Mouse (Mus musculus): ENCODE results near the gene Stmn3.

Stmn3 gene

DNA sequence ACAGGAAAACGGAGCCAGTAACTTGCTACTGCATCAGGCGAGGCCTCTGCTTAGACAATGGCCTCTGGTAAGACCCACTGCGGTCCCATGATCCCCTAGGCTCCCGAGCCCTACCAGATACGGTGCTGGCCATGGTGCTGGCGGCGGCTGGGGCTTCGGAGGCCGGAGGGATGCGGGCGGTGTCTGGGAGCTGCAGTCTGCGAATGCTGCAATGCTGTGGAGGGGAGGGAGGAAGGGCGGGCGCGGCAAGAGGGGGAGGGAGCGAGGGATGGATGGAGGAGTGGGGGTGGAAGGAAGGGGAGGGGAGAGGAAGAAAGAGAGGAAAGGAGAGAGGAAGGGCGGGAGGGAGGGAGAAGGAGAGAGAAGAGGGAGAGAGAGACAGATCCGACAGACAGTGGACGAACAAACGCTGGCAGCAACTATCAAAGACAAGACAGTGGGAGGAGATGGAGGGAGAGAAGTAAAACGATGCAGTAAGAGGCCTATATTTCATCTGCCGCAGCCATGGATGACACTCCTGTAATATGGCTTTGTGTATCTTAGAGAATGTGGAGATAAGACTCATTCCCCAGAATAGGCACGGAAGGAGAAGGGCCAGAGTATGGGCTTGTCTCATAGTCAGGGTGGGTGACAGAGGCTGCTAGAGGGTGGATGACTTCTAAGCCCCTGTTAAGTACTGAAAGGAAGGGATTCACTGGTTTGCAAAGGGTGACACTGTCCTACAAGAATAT is at the start of gene Stmn3:
Gene Stmn3, minus strand, starts transcription at position 421 of the 731 bp plus-strand sequence.
- peak; percentile 96 for DNase-seq (ENCODE audit: low read depth, low spot score)

DNA sequence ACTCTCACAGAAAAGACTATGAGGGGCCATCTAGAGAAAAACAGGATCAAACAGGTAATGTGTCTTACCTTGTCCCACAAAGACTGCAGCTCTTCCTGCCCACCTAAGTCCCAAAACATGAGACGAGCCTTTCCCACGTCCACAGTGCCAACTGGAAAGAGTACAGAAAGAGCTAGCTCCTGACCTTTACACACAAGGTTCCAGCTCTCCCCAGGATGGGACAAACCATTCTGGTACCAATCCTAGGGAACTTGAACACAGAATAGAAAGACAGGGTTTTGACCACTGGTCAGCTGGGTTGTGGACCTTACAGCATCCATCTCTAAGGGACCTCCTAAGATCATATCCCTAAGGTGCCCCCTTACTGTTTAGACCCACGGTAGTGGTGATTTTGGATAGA is 49.6 kb upstream of the Stmn3 start:
- DNase-seq (ENCODE audit: low read depth, low spot score): no peak

DNA sequence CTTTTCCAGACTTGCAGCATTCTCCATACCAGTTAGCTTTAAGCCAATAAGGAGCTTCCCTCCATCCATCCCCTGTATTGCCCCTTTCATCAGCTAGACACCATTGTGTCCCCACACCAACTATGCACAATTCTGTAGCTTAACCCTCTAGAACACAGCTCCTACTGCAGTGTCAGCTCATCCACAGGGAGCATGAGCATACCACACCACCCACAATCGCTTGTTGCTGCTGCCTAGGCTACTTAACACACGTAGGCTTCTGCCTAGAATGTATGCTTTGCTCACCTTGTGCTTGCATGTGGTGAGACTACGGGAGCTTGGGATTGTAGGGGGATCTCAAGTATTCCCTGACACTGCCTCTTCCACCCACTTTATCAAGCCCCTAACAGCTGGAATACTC is 42.5 kb upstream of the Stmn3 start:
- peak; percentile 36 for DNase-seq (ENCODE audit: low read depth, low spot score)

DNA sequence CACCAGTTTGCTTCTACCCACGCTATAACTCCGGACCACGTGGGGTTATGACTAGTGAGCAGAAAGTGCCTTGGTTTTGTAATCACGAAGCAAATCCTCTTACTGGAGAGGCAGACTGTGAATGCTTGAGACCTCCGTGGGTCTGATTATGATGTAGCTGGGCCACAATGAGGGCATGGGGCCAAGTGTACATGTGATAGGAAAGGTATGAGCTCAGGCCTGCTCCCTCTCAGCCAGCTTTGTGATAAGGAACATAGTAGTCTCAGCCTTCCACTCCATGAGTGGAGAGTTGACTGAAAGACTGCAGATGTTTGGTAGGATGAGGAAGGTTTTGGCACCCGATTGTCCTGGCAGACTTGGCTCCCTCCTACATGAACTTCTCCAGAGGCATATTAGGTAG is 28.5 kb upstream of the Stmn3 start:
- no peak for DNase-seq (ENCODE audit: low read depth, low spot score)

DNA sequence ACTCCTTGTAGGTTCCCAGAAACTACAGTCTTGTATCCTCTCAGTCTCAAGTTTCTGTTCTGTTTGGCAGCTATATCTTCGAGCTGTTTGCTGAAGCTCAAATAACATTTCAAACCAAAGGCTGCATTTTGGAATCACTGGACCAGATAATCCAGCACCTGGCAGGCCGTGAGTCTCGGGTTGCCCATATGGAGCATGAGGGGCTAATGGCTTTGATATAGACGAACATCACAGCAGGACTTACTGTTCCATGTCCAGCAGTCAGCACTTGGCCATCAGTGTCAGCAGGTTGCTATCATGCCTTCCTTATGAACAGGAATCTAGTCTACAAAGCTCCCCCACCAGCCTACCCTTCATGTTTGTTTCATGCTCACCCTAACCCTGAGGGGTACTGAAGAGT is 26.1 kb upstream of the Stmn3 start:
- peak; percentile 75 for DNase-seq (ENCODE audit: low read depth, low spot score)

DNA sequence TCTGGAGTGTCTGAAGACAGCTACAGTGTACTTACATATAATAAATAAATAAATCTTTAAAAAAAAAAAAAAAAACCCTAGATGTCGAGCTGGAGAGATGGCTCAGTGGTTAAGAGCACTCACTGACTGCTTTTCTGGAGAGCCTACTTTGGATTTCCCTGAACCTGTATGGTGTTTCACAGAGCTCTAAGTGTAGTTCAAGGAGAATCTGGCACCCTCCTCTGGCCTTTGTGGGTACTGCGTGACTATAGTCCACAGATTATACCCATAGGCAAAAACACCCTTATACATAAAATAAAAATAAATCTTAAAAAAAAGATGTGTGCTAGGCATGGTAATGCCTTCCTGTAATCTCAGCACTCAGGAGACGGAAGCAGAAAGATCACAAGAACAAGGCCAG is 19.7 kb upstream of the Stmn3 start:
- peak; percentile 82 for DNase-seq (ENCODE audit: low read depth, low spot score)

DNA sequence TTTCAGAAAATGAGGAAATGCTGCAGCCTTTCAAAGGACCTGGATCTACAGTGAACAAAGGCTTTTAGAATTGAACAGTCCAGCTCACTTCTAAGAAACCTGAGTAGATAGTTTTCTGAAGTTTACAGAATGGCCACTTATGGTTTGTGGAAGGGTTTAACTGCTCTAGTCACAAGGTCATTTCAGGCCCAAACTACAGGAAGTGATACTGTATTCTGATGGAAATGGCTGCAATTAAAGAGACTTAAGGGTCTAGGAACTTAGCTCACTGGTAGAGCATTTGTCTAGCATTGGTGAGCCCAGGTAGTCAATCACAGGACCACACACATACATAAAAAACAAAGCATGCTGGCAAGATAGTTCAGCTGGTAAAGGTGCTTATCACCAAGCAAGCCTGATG is 18.2 kb upstream of the Stmn3 start:
- no peak for DNase-seq (ENCODE audit: low read depth, low spot score)

DNA sequence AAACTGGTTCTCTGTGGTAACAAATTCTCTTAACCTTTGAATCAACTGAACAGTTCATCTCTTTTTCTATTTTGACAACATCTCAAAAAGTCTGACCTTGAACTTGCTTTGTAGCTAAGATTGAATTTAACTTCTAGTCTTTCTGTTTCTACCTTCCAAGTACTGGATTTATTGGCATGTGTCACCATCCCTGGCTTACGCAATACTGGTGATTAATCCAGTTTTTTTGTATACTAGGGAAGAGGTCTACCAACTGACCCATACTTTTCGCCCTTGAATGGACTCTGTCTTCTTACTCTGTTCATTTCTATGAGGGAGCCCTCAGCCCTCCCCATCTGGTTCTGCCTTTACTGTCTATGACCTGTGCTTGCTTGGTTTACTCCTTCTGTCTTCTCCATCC is 11.8 kb upstream of the Stmn3 start:
- no peak for DNase-seq (ENCODE audit: low read depth, low spot score)

DNA sequence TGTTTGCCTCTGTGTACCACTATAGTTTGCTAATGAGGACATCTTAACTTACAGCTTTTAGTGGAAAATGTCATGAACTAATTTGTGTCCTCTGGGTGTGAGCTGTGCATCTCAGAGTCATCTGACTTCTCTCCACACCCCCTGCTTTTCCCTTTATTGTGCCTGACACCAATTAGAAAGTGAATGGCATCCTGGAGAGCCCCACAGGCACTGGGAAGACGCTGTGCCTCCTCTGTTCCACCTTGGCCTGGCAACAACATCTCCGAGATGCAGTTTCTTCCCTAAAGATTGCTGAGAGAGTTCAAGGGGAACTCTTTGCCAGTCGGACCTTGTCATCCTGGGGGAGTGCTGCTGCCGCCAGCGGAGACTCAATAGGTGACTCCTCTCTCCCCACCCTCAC is 7.8 kb upstream of the Stmn3 start:
- no peak for DNase-seq (ENCODE audit: low read depth, low spot score)

DNA sequence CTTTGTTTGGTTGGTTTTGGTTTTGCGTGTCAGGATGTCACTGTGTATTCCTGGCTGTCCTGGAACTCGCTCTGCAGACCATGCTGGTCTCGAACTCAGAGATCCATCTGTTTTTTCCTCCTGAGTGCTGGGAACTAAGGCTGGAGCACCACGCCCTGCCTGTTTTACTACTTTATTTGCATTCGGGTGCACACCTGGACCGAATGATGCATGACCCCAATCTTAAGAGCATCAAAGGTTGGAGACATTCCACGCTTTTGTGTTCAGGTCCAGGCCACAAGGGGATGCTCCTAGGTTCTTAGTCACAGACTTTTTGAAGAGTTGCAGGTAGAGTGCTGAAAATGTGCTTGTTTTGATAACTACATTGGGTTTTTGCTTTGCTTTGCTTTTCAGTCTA is 5.8 kb upstream of the Stmn3 start:
- DNase-seq (ENCODE audit: low read depth, low spot score): no peak

DNA sequence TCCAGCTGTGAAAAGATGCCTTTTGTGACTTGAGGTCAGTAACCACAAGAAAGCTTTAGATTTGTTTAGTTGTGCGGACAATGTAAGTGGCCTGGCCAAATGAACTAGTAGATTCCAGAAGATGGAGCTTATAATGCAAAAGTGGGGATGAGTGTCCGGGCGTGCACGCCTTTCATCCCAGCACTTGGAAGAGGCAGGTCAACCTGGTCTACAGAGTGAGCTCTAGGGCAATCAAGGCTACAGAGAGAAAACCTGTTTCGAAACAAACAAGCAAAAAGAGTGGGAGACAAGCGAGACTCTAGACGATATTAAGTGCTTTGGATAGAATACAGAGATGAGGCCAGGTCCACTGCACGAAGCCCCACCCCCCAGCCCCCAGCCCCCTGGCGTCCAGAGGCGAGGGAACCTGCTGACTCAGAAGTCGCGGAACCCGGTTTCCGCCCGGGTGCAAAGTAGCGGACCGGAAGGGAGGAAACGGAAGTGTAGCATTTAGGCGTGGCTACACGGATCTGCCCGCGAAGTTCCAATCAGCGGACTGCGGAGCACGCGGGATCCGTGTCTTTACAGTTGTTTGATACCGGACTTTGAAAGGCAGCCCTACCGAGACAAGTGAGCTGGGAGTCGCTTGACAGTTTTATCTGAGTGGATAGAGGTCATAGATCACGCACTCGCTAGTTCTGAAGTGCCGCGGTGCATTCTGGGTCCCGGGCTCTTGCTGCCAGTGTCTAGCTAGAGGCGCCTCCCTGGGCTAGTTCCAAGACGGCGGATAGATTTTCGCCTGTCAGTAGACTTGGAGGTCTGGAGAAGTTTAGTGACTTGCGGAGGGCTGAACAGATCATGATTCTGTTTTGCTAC is 5.2 kb upstream of the Stmn3 start, which contains the start of gene Rtel1:
Gene Rtel1, plus strand, starts transcription at position 492 of the 855 bp plus-strand sequence.
- peak; percentile 93 for DNase-seq (ENCODE audit: low read depth, low spot score)

DNA sequence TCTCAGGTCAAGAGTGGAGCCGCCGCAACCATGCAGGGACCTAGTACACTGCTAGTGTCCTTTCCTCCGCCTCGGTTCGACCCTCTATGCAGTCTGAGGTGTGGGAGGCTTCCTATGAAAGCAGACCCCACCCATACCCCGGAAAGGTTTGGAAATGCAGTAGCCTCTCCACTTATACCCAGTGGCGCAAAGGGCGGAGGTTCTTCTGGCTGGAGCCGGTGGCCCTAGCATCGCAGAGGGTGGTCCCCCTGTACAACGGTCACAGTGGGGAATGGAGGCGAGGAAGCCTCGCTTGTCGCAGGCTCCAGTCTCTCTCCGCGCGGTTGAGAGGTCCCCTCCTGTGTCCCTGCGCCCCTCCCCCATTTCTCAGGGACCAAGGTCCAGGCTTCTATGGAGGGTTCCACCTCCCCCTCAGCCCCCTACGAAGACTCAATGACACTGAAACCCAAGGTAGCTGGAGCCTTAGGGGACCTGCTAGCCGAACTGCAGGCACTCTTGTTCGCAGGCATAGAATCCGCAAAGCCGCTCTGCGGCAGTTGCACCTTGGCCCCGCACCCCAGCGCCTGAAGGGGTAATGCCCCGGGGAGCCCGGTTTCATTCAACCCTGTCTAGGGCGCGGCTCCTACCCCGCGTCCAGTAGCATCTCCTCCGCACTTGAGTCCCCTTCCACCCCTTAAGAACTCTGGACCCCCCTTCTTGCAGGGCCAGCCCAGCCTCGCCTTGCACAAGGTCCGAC is 788 bp downstream of the Stmn3 start:
- DNase-seq (ENCODE audit: low read depth, low spot score): peak; percentile 48

DNA sequence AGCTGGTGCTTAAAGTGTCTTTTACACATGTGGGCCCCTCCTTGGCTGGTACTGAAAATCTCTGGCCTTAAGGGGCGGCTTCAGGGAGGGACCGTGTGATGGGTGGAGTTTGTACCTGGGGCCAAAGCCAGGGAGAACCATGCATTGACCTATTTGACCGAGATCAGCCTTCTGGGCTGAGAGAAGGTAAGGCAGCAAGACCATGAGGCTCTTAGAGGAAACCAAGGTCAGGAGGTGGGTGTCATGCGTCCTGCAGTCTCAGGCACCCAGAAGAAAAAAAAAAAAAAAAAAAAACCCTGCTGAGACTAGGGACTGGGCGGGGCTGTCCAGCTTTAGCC is 1.3 kb downstream of the Stmn3 start:
- peak; percentile 51 for DNase-seq (ENCODE audit: low read depth, low spot score)

DNA sequence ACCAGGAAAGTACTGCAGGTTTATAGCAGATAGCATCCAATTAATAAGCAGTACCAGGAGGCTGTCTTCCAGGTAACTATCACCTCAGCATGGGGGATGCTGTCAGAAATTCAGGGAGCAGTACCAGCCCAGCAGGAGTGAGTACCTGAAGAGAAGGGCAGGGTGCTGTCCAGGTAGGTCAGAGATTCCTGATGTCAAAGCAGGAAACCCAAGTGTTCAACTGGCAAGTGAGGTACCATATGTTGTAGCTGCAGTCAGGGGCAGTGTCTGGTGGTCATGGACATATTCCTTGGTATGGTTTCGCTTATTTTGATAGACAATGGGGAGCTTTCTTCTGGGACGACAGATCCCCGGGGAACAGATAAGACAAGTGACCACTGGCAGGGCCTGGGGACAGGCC is 1.9 kb downstream of the Stmn3 start:
- DNase-seq (ENCODE audit: low read depth, low spot score): no peak

DNA sequence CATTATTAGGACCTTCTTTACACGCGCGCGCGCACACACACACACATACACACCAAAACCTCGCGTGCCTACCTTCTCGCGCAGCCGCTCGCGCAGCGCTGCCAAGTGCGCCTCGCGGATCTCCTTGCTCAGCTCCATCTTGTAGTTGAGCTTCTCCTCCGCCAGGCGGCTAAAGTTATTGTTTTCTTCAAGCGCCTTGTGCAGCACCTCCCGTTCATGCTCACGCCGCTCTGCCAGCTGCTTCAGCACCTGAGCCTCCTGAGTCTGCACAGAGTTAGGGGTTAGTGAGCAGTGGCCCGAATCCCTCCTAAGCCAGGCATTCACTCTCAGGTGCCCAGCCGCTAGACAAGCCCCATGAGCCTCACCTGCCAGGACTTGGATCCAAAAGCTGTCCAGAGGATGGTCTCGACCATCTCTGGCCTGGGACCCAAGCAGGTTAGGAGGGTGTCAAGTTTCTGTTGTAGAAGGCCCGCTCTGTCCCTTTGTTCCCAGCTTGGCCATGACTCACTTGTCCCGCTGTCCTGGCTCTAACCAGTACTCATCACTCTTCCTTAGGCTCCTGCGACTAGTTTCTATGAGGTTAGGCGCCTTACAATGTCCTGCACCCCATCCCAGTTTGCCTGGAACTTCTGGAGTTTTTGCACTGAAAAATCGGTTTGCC is 7.0 kb downstream of the Stmn3 start:
- DNase-seq (ENCODE audit: low read depth, low spot score): peak; percentile 86

DNA sequence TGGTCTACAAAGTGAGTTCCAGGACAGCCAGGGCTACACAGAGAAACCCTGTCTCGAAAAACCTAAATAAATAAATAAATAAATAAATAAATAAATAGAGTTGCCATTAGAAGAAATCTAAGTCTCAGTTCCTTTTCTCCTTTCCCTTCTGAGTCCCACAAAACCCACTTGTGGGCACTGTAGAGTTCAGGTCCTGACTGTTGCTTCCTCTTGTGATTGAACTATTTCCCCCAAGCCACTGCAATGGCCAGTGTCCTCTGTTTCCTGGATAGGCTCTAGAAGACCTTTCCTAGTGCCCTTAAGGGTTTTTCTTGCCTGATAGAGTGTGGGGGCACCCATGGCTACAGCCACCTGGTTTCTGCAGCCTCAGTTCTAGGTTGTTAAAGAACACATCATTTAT is 9.4 kb downstream of the Stmn3 start:
- DNase-seq (ENCODE audit: low read depth, low spot score): no peak

DNA sequence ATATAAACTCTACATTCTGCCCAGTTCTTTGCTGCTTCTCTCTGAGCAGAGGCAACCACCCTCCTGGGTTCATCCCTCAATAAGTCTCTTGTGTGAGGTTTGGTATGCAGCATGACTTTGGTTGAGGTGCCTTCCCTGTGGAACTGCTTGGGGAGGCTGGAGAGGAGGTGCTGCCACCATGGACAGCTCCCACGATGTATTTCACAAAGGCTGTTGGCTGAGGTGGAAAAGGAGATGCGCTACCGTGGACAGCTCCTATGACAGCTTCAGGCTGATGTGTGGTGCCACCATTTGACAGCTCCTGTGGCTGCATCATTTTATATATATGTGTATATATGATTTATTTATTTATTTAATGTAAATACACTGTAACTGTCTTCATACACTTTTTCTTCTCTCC is 12.3 kb downstream of the Stmn3 start:
- DNase-seq (ENCODE audit: low read depth, low spot score): no peak

DNA sequence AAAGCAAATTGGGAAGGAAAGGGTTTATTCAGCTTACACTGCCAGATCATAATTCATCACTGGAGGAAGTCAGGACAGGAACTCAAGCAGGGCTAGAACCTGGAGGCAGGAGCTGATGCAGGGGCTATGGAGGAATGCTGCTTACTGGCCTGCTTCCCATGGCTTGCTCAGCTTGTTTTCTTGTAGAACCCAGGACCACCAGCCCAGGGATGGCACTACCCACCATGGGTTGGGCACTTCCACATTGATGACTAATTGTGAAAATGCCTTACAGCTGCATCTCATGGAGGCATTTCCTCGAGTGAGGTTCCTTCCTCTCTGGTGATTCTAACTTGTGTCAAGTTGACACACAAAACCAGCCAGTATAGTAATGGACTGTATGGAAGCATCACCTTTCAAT is 23.4 kb downstream of the Stmn3 start:
- no peak for DNase-seq (ENCODE audit: low read depth, low spot score)

DNA sequence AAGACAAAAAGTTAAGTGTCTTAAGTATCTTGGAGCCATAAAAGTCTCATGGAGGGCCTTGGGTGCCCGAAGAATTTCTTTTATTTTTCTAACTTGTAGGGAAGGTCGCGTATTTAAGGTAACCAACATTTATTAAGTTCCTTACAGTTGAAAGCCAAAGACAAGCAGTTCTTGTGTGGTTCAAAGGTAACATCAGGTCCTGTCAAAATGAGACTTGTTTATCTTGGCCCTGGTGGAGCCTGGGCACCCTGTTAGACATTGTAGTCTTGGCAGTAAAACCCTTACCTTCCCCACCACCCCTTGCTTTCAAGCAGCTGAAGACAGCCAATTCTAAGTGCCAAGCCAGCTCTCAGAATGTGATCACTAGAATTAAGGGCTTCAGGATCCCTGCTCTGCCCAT is 25.6 kb downstream of the Stmn3 start:
- no peak for DNase-seq (ENCODE audit: low read depth, low spot score)

DNA sequence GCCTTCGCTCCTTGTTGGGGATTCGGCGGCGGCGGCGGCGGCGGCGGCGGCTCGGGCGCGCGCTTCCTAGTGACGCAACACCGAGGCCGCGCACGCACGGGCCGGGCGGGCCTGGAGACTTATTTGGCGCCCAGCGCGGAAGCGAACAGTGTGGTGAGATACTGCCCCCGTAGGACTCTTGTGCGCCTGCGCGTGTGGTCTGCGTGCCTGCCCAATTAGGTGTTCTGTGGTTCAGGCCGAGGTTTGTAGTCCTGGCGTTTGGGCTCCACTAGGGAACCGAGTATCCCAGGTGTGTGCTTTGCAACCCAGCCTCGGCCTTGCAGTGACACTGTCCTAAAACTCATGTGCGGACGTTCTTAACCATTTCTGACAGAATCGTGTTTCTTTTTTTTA is 26.3 kb downstream of the Stmn3 start, which contains the start of gene Gmeb2:
Gene Gmeb2, minus strand, starts transcription at position 78 of the 393 bp plus-strand sequence.
- DNase-seq (ENCODE audit: low read depth, low spot score): peak; percentile 99

DNA sequence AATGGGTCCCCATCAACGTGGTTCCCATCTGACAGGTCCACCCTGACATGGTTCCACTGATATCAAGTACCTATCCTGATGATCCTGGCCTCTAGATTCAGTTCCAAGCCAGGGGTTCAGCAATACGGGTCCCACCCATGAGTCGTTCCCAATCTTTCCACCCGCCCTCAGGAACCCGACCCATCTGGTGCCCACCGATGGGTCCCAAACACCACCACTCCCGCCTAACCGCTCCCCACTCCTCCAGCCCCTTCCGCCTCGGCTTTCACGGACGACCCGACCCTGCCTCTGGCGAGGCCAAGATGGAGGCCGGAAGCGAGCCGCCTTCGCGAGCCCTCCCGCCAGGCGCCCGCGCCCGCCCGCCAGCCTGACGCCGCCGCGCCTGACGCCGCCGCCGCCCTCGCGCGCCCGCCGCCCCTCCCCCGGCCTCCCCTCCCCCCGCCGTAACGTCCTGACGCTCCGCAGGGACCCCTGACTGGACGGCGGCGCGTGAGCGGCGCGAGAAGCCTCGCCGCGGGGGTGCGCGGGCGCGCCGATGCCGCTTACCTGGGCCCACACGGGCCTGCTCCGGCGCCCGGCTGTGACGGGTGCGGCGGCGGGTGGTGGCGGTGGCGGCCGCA is 26.9 kb downstream of the Stmn3 start:
- peak; percentile 77 for DNase-seq (ENCODE audit: low read depth, low spot score)

Data from brain, adult 2 months (tissue).